Mouse (Mus musculus): ENCODE results near the gene Eipr1.

DNA sequence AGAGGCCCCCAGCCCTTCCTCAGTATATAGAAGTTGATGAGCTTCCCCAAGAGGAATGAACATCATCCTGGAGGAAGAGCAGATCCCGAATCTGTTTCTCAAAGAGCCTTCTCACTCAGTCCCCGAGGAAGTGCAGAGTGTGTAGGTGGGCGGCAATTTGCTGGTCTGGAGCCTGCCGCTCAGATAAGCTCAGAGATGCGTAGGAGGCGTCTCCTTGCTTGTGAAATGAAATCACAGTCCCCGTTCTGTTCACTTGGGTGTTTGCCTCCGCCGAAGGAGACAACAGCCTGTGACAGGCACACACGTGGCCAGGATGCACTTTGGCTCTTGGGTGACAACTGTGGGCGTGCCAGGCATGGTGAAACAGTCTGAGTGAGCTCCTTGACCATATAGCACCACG lies 120.7 kb downstream of the Eipr1 start:
- no peak for TF ChIP-seq CTCF (IDR thresholded peaks at IDR 0.05; ENCODE audit: control insufficient read depth, insufficient read depth, insufficient replicate concordance, low read depth, low read length)
- no peak for TF ChIP-seq POLR2A (IDR thresholded peaks at IDR 0.05; ENCODE audit: control insufficient read depth, low read depth, low read length)

Data from testis, adult 2 months (tissue).